Mouse (Mus musculus): ENCODE measurements around the gene Mea1. TPM values are rescaled to one million over a fixed set of nuclear protein-coding genes. Genes with fewer than 3 reads are reported as not detected.

Gene Mea1
- total and polyA plus RNA-seq, 2 experiments from 2014 or later: 44.0 to 101 TPM

GRCm38 (mm10) chr17:46656054-46656453 lies 22.5 kb upstream of the Mea1 start:
- TF ChIP-seq CTCF (IDR thresholded peaks at IDR 0.05; ENCODE audit: low read depth) (no peak), EP300 (IDR thresholded peaks at IDR 0.05; ENCODE audit: low read depth) (no peak)
- 80% methylated on average over 6 of the region's 6 CpGs for WGBS
- Histone ChIP-seq H3K36me3 (replicated peaks; ENCODE audit: control insufficient read depth, insufficient read depth, low read length) (peaks cover 79% of the 10 kb centered on the region), H3K4me1 (ENCODE audit: control insufficient read depth, insufficient read depth) (peaks cover 14% of the 10 kb centered on the region), H3K4me3 (ENCODE audit: low read depth, low read length) (no peak overlapping the region), H3K27me3 (ENCODE audit: control insufficient read depth, insufficient read depth, low read length) (no peaks in the 10 kb centered on the region), H3K9ac (replicated peaks; ENCODE audit: low read depth, low read length) (no peak overlapping the region), H3K9me3 (replicated peaks; ENCODE audit: control insufficient read depth, low read length) (no peaks in the 10 kb centered on the region), H3K4me2 (ENCODE audit: low read depth, low read length) (no peak overlapping the region), H3K27ac (ENCODE audit: low read depth) (no peak overlapping the region)
- DNase-seq (ENCODE audit: low spot score): no peak
- ATAC-seq (ENCODE audit: insufficient read depth, low read depth): no peak

GRCm38 (mm10) chr17:46661351-46661750 lies 17.2 kb upstream of the Mea1 start:
- no peak overlapping the region for H3K4me3 ChIP-seq (ENCODE audit: low read depth, low read length)
- H3K9me3 ChIP-seq (replicated peaks; ENCODE audit: control insufficient read depth, low read length): no peaks in the 10 kb centered on the region
- TF ChIP-seq CTCF (IDR thresholded peaks at IDR 0.05; ENCODE audit: low read depth) (no peak), EP300 (IDR thresholded peaks at IDR 0.05; ENCODE audit: low read depth) (no peak)
- no peak overlapping the region for H3K27ac ChIP-seq (ENCODE audit: low read depth)
- no peak for ATAC-seq (ENCODE audit: insufficient read depth, low read depth)
- H3K36me3 ChIP-seq (replicated peaks; ENCODE audit: control insufficient read depth, insufficient read depth, low read length): peaks cover 93% of the 10 kb centered on the region
- H3K27me3 ChIP-seq (ENCODE audit: control insufficient read depth, insufficient read depth, low read length): no peaks in the 10 kb centered on the region
- no peaks in the 10 kb centered on the region for H3K4me1 ChIP-seq (ENCODE audit: control insufficient read depth, insufficient read depth)
- WGBS: 92% methylated on average over 9 of the region's 9 CpGs
- no peak for DNase-seq (ENCODE audit: low spot score)
- no peak overlapping the region for H3K4me2 ChIP-seq (ENCODE audit: low read depth, low read length)
- H3K9ac ChIP-seq (replicated peaks; ENCODE audit: low read depth, low read length): no peak overlapping the region

GRCm38 (mm10) chr17:46661981-46662380 lies 16.6 kb upstream of the Mea1 start:
- Histone ChIP-seq H3K36me3 (replicated peaks; ENCODE audit: control insufficient read depth, insufficient read depth, low read length) (peaks cover 92% of the 10 kb centered on the region), H3K9ac (replicated peaks; ENCODE audit: low read depth, low read length) (no peak overlapping the region), H3K9me3 (replicated peaks; ENCODE audit: control insufficient read depth, low read length) (no peaks in the 10 kb centered on the region), H3K27ac (ENCODE audit: low read depth) (no peak overlapping the region), H3K4me3 (ENCODE audit: low read depth, low read length) (no peak overlapping the region), H3K27me3 (ENCODE audit: control insufficient read depth, insufficient read depth, low read length) (no peaks in the 10 kb centered on the region), H3K4me2 (ENCODE audit: low read depth, low read length) (no peak overlapping the region), H3K4me1 (ENCODE audit: control insufficient read depth, insufficient read depth) (no peaks in the 10 kb centered on the region)
- ATAC-seq (ENCODE audit: insufficient read depth, low read depth): no peak
- WGBS: 89% methylated on average over 12 of the region's 12 CpGs
- TF ChIP-seq CTCF (IDR thresholded peaks at IDR 0.05; ENCODE audit: low read depth): no peak
- TF ChIP-seq EP300 (IDR thresholded peaks at IDR 0.05; ENCODE audit: low read depth): no peak
- DNase-seq (ENCODE audit: low spot score): no peak

DNA sequence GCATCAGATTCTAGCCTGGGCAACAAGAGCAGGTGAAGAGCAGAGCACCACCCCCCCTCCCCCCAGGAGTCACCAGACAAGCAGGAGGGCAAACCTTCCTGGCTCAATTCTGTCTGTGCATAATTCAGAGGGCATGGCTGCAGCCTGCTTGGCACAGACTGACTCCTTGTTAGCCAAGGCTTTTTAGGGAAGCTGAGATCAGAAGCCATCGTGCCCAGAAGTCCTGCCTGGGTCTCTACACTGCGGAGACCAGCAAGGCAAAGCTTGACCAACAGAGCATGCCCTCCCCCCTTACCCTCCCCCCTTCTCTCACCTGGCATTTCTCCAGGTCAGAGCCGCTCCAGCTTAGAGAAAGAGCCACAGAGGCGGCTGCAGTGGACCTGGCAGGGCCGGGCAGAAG lies 15.9 kb upstream of the Mea1 start:
- Histone ChIP-seq H3K27me3 (ENCODE audit: control insufficient read depth, insufficient read depth, low read length) (no peaks in the 10 kb centered on the region), H3K27ac (ENCODE audit: low read depth) (0 out of 2 replicates have a peak overlapping the region, but pooled peaks have one; percentile 11), H3K4me1 (ENCODE audit: control insufficient read depth, insufficient read depth) (no peaks in the 10 kb centered on the region), H3K4me2 (ENCODE audit: low read depth, low read length) (no peak overlapping the region), H3K9ac (replicated peaks; ENCODE audit: low read depth, low read length) (no peak overlapping the region), H3K9me3 (replicated peaks; ENCODE audit: control insufficient read depth, low read length) (no peaks in the 10 kb centered on the region), H3K4me3 (ENCODE audit: low read depth, low read length) (no peak overlapping the region), H3K36me3 (replicated peaks; ENCODE audit: control insufficient read depth, insufficient read depth, low read length) (peaks cover 89% of the 10 kb centered on the region)
- TF ChIP-seq EP300 (IDR thresholded peaks at IDR 0.05; ENCODE audit: low read depth) (no peak), CTCF (IDR thresholded peaks at IDR 0.05; ENCODE audit: low read depth) (no peak)
- 76% methylated on average over 5 of the region's 5 CpGs for WGBS
- ATAC-seq (ENCODE audit: insufficient read depth, low read depth): peak; percentile 29; the same call in 1 of the 2 replicates
- DNase-seq (ENCODE audit: low spot score): no peak

DNA sequence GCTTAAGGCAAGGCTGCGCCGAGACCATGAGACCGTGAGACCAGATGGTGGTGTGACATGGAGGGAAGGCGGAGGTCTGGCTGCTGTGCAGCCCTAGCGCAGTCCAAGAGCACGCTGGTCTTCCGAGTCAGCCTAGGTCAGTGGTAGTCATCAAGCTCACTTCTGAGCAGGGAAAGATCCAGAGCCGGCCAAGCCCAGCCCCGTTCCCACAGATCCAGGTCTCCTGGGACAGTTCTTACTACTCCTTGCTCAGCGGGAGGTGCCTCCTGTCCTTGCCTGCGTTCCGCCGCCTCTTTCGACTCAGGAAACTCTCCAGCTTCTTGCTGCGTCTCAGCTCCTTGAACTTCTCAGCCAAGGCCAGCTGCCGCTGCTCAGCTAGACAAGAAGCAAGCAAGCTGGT lies 10.9 kb upstream of the Mea1 start:
- no peaks in the 10 kb centered on the region for H3K9me3 ChIP-seq (replicated peaks; ENCODE audit: control insufficient read depth, low read length)
- ATAC-seq (ENCODE audit: insufficient read depth, low read depth): 0 out of 2 replicates have a peak, but pooled peaks have one; percentile 34
- H3K36me3 ChIP-seq (replicated peaks; ENCODE audit: control insufficient read depth, insufficient read depth, low read length): peaks cover 74% of the 10 kb centered on the region
- WGBS: 81% methylated on average over 16 of the region's 16 CpGs
- no peaks in the 10 kb centered on the region for H3K4me1 ChIP-seq (ENCODE audit: control insufficient read depth, insufficient read depth)
- TF ChIP-seq CTCF (IDR thresholded peaks at IDR 0.05; ENCODE audit: low read depth): no peak
- H3K4me3 ChIP-seq (ENCODE audit: low read depth, low read length): no peak overlapping the region
- H3K27me3 ChIP-seq (ENCODE audit: control insufficient read depth, insufficient read depth, low read length): no peaks in the 10 kb centered on the region
- H3K27ac ChIP-seq (ENCODE audit: low read depth): no peak overlapping the region
- no peak overlapping the region for H3K9ac ChIP-seq (replicated peaks; ENCODE audit: low read depth, low read length)
- DNase-seq (ENCODE audit: low spot score): no peak
- no peak overlapping the region for H3K4me2 ChIP-seq (ENCODE audit: low read depth, low read length)

DNA sequence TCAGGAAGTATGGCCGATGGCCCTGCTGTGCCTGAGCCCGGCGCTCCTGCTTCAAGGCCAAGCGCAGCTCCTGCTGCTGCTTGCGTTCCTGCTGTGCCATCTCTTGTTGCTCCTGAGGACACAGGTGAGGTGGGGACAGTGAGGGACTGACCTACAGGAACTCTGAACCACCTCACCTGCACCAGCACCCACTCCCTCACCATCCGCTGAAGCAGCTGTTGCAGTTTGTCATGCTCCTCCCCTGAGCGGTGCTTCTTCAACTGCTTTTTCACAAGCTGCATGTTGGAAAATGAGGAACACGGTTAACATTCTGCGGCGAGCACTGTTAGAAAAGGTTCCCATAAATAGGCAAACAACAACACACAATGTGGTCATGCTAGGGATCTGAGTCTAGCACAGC lies 8.7 kb upstream of the Mea1 start:
- WGBS: 97% methylated on average over 10 of the region's 10 CpGs
- H3K4me1 ChIP-seq (ENCODE audit: control insufficient read depth, insufficient read depth): peaks cover 12% of the 10 kb centered on the region
- ATAC-seq (ENCODE audit: insufficient read depth, low read depth) (no peak), DNase-seq (ENCODE audit: low spot score) (no peak)
- TF ChIP-seq EP300 (IDR thresholded peaks at IDR 0.05; ENCODE audit: low read depth) (no peak), CTCF (IDR thresholded peaks at IDR 0.05; ENCODE audit: low read depth) (no peak)
- H3K9ac ChIP-seq (replicated peaks; ENCODE audit: low read depth, low read length): no peak overlapping the region
- peaks cover 52% of the 10 kb centered on the region for H3K36me3 ChIP-seq (replicated peaks; ENCODE audit: control insufficient read depth, insufficient read depth, low read length)
- no peak overlapping the region for H3K4me2 ChIP-seq (ENCODE audit: low read depth, low read length)
- no peak overlapping the region for H3K4me3 ChIP-seq (ENCODE audit: low read depth, low read length)
- H3K27me3 ChIP-seq (ENCODE audit: control insufficient read depth, insufficient read depth, low read length): no peaks in the 10 kb centered on the region
- no peak overlapping the region for H3K27ac ChIP-seq (ENCODE audit: low read depth)
- H3K9me3 ChIP-seq (replicated peaks; ENCODE audit: control insufficient read depth, low read length): no peaks in the 10 kb centered on the region

All from heart, postnatal 0 days (tissue).